Mouse (Mus musculus) monocyte, adult 2 months (primary cell): ENCODE measurements at regions not wholly inside any gene's neighbourhood (a gene's known extent, or its start where the extent isn't known, plus 50 kb on each side); places are given as distances from the start of the nearest gene placed in this dataset.
"Not testable (repeated sequence)": the region's sequence is repeated elsewhere in the genome, so short reads cannot be mapped to it uniquely, and the experiment has no call there.

Source experiments
- DNase-seq, 2 experiments: peaks; one replicate each; pipeline ENCODE4 v3.0.0; 2022; ENCODE audit warnings: low spot score in 2 of 2, low read depth in 1 of 2

DNA sequence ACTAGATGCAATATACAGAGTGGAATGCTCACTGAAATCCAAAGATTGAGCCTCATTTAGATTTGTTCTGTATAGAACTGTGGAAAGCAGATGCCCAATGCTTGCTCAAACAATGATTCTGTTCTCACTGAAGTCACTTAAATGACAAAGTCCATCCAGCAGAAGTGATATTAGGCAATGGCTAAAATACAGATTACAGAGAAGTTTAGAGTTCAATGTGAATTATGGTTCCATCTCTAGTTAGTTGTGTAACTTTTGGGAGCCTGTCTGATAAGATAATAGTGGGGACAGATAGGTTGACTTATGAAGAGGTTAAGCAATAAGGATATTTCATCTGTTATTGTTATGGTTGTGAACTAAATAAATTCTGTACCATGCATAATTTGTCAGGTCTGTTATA lies 165.5 kb downstream of the Slco6d1 start:
- DNase-seq, result no peak

- DNase-seq, result not testable (repeated sequence)
Observed at GRCm38 (mm10) chr1:98589216-98589959, 168.5 kb downstream of the Slco6d1 start.

DNA sequence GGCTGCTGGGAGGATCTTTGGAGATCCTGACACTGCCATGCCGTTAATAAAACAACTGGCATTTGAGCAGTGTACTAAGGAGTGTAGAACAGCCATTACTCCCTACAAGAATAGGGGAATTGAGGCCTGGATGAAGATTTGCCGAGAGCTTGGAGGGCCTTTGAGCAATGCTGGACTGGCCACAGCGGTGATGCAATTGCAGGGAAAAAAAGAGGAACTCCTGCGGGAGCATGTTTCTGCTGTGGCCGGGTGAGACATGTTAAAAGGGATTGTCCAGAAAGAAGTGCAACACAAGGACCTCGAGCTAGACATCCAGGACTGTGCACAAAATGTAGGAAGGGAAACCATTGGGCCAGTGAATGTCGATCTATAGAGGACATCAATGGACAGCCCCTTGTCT lies 170.1 kb downstream of the Slco6d1 start:
- DNase-seq, result peak in 1 of 2 experiments; percentile 5
